Mouse (Mus musculus) ovary, postnatal 14 days (tissue): Measurements from ENCODE around the gene F2r.

ENCODE experiments used
- DNase-seq: peaks from one replicate; pipeline ENCODE4 v3.0.0; 2022; ENCODE audit warnings: low spot score

F2r gene

GRCm38 (mm10) chr13:95592860-95593259, 25.4 kb downstream of the F2r start:
- no peak for DNase-seq

- no peak for DNase-seq
These were observed 26.7 kb downstream of the F2r start for GRCm38 (mm10) chr13:95591606-95592005.

- DNase-seq = no peak
These were observed 30.7 kb downstream of the F2r start for GRCm38 (mm10) chr13:95587628-95588027.

- DNase-seq = no peak
These were observed 33.4 kb downstream of the F2r start for GRCm38 (mm10) chr13:95584898-95585297.

- no peak for DNase-seq
These were observed 34.8 kb downstream of the F2r start for GRCm38 (mm10) chr13:95583237-95584189.

- DNase-seq = no peak
These were observed 36.4 kb downstream of the F2r start for GRCm38 (mm10) chr13:95581850-95582249.

- DNase-seq = no peak
These were observed 40.1 kb downstream of the F2r start for GRCm38 (mm10) chr13:95578016-95578697.

GRCm38 (mm10) chr13:95570877-95571276, 47.4 kb downstream of the F2r start:
- no peak for DNase-seq

- DNase-seq = no peak
These were observed 49.0 kb downstream of the F2r start for GRCm38 (mm10) chr13:95569326-95569725.

GRCm38 (mm10) chr13:95568336-95568735, 50.0 kb downstream of the F2r start:
- no peak for DNase-seq

- DNase-seq = no peak
These were observed 51.3 kb downstream of the F2r start for GRCm38 (mm10) chr13:95566841-95567551.

- DNase-seq = peak; percentile 84
These were observed 54.6 kb downstream of the F2r start for GRCm38 (mm10) chr13:95563693-95564092.

- no peak for DNase-seq
These were observed 55.1 kb downstream of the F2r start for GRCm38 (mm10) chr13:95563066-95563610.

GRCm38 (mm10) chr13:95557326-95557725, 61.0 kb downstream of the F2r start:
- no peak for DNase-seq

GRCm38 (mm10) chr13:95553885-95554492, 64.3 kb downstream of the F2r start:
- no peak for DNase-seq
